Mouse (Mus musculus): Measurements from ENCODE around the gene Oxtr. TPM values are rescaled to one million over a fixed set of nuclear protein-coding genes. Genes with fewer than 3 reads are reported as not detected.

The Oxtr gene
- polyA plus RNA-seq, 1 experiment from 2014 or later = not detected

Other genes with a start within 250 kb of the Oxtr start
- gene Lmcd1, start 216.2 kb downstream of the Oxtr start, polyA plus RNA-seq (2014; fragmentation: Nextera tagmentation; extraction: Ambion mirVana) = 1.2 and 1.5 TPM in 2 replicates
- 0.13 and 0.49 TPM in 2 replicates for gene Ssu2, start 101.9 kb downstream of the Oxtr start, polyA plus RNA-seq (2014; fragmentation: Nextera tagmentation; extraction: Ambion mirVana)
- gene Cav3, start 30.4 kb downstream of the Oxtr start, polyA plus RNA-seq (2014; fragmentation: Nextera tagmentation; extraction: Ambion mirVana) = 0.52 TPM in 1 of 2 replicates, not detected in the other
- gene Rad18, start 206.7 kb upstream of the Oxtr start, polyA plus RNA-seq (2014; fragmentation: Nextera tagmentation; extraction: Ambion mirVana) = 47.6 and 48.9 TPM in 2 replicates